Mouse (Mus musculus): Measurements from ENCODE around the gene Adamts16. TPM values are rescaled to one million over a fixed set of nuclear protein-coding genes. Genes with fewer than 3 reads are reported as not detected.

Gene Adamts16
- polyA plus RNA-seq, 1 experiment from 2014 or later = 2.7 TPM

DNA sequence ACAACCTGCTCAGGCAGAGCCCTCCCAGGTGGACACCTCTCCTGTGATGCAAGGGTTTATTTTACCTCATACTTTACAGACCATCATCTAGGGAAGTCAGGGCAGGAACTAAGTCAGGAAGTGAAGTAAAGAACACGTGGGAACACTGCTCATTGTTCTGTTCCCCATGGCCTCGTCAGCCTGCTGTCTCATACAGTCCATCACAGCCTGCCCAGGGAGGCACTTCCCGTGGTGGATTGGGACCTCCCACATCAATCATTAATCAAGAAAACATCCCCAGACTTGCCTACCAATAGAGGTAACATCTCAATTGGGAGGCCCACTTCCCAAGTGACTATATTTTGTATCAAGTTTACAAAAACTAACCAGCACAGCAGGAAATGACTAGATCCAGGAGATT is 27.2 kb downstream of the Adamts16 start:
- H3K9ac ChIP-seq (ENCODE audit: low read depth, low read length) = no peak overlapping the region
- no peak overlapping the region for H3K4me2 ChIP-seq (ENCODE audit: low read length)
- H3K27me3 ChIP-seq (replicated peaks; ENCODE audit: control insufficient read depth, insufficient read depth, low read length) = no peaks in the 10 kb centered on the region
- 27% methylated on average over 3 of the region's 3 CpGs for WGBS
- ATAC-seq = no peak
- no peaks in the 10 kb centered on the region for H3K9me3 ChIP-seq (ENCODE audit: control insufficient read depth, low read length)
- no peak overlapping the region for H3K4me3 ChIP-seq (ENCODE audit: low read length)
- no peak overlapping the region for H3K27ac ChIP-seq (ENCODE audit: low read depth, low read length)
- H3K36me3 ChIP-seq (ENCODE audit: control insufficient read depth, insufficient read depth, low read length) = no peaks in the 10 kb centered on the region
- H3K4me1 ChIP-seq (ENCODE audit: control insufficient read depth, insufficient read depth, low read depth, low read length) = no peaks in the 10 kb centered on the region

DNA sequence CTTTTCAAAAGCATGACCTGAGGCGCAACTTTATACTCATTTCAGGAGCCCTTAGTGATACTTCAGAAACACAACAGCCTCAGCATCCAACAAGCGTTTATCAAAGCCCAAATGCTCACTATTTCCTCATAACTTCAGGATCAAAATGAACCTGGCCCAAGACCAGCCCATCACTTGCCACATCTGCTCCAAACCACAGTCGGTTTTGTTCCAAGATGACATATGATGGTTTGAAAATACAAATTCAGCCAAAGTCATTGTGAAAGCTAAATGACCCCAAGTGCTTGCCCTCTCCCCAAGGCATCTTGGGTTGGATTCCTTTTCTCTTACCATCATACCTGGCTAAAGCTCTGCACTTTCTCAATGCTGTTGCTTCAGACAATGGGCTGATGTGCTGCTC is 36.1 kb downstream of the Adamts16 start:
- H3K4me1 ChIP-seq (ENCODE audit: control insufficient read depth, insufficient read depth, low read depth, low read length) = no peaks in the 10 kb centered on the region
- H3K4me2 ChIP-seq (ENCODE audit: low read length) = no peak overlapping the region
- H3K9me3 ChIP-seq (ENCODE audit: control insufficient read depth, low read length) = no peaks in the 10 kb centered on the region
- no peaks in the 10 kb centered on the region for H3K27me3 ChIP-seq (replicated peaks; ENCODE audit: control insufficient read depth, insufficient read depth, low read length)
- no peaks in the 10 kb centered on the region for H3K36me3 ChIP-seq (ENCODE audit: control insufficient read depth, insufficient read depth, low read length)
- no peak overlapping the region for H3K4me3 ChIP-seq (ENCODE audit: low read length)
- WGBS = 92% methylated on average over 3 of the region's 3 CpGs
- no peak for ATAC-seq
- no peak overlapping the region for H3K9ac ChIP-seq (ENCODE audit: low read depth, low read length)
- no peak overlapping the region for H3K27ac ChIP-seq (ENCODE audit: low read depth, low read length)

DNA sequence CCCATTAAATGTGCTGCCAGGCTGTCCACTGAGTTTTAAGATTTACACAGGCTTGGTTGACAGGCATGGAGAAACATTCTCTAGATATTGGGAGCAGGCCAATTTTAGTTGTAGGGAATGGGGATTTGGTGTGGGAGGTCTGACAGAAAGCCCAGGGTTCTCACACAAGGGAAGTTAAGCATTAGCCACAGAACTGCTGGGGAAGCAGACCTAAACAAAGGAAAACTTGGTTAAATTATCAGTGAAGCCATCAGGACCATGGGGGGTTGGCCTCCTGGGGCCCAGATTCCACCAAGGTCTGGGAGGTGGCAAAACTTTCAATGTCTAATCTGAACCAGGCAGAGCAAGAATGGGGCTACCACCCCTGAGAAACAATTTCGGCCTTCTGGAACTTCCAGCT is 38.8 kb downstream of the Adamts16 start:
- no peaks in the 10 kb centered on the region for H3K36me3 ChIP-seq (ENCODE audit: control insufficient read depth, insufficient read depth, low read length)
- no peaks in the 10 kb centered on the region for H3K27me3 ChIP-seq (replicated peaks; ENCODE audit: control insufficient read depth, insufficient read depth, low read length)
- H3K4me2 ChIP-seq (ENCODE audit: low read length) = no peak overlapping the region
- no peaks in the 10 kb centered on the region for H3K9me3 ChIP-seq (ENCODE audit: control insufficient read depth, low read length)
- 68% methylated on average over 1 of the region's 1 CpGs for WGBS
- no peak overlapping the region for H3K4me3 ChIP-seq (ENCODE audit: low read length)
- no peak for ATAC-seq
- no peak overlapping the region for H3K27ac ChIP-seq (ENCODE audit: low read depth, low read length)
- H3K9ac ChIP-seq (ENCODE audit: low read depth, low read length) = no peak overlapping the region
- H3K4me1 ChIP-seq (ENCODE audit: control insufficient read depth, insufficient read depth, low read depth, low read length) = no peaks in the 10 kb centered on the region

DNA sequence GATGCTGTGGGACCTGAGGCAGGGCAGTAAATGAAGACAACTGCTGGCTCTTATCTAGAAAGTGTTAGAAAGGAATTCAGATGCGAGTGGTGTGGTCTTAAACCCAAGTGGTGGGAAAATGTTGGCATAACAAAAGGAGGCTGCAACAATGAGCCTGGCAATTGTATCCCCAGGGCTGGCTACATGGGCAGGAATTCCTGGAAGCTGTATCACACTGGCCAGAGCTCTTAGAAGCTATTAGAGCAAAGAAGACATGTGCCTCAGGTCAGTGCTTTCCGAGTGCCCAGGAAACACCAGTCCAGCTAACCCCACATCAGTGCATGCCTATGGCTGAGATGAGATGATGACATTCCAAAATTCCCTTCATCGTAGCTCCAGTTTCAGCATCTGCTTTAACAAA is 42.3 kb downstream of the Adamts16 start:
- no peak overlapping the region for H3K4me2 ChIP-seq (ENCODE audit: low read length)
- H3K27ac ChIP-seq (ENCODE audit: low read depth, low read length) = no peak overlapping the region
- no peak overlapping the region for H3K9ac ChIP-seq (ENCODE audit: low read depth, low read length)
- ATAC-seq = no peak
- no peak overlapping the region for H3K4me3 ChIP-seq (ENCODE audit: low read length)
- H3K27me3 ChIP-seq (replicated peaks; ENCODE audit: control insufficient read depth, insufficient read depth, low read length) = no peaks in the 10 kb centered on the region
- H3K9me3 ChIP-seq (ENCODE audit: control insufficient read depth, low read length) = no peaks in the 10 kb centered on the region
- no peaks in the 10 kb centered on the region for H3K4me1 ChIP-seq (ENCODE audit: control insufficient read depth, insufficient read depth, low read depth, low read length)
- 71% methylated on average over 3 of the region's 3 CpGs for WGBS
- no peaks in the 10 kb centered on the region for H3K36me3 ChIP-seq (ENCODE audit: control insufficient read depth, insufficient read depth, low read length)

DNA sequence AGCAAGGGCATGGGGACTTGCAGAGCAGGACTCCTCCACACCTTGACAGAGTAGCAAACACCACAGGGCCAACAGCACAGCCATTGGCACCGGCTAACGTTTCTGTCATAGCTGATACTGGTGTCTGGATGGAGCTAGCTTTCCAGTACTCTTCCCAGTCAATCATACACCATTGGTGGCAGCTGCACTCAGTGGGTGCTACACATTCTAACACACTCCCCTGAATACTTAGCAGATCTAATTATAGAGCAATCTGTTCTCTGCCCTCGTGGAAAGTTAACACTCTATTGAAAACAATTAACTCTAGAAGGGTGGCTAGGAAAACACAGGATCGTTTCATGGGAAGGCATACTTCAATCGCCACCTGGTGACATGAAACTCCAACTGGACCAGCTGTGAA is 43.2 kb downstream of the Adamts16 start:
- Histone ChIP-seq H3K36me3 (ENCODE audit: control insufficient read depth, insufficient read depth, low read length) (no peaks in the 10 kb centered on the region), H3K4me2 (ENCODE audit: low read length) (no peak overlapping the region), H3K27ac (ENCODE audit: low read depth, low read length) (no peak overlapping the region), H3K27me3 (replicated peaks; ENCODE audit: control insufficient read depth, insufficient read depth, low read length) (no peaks in the 10 kb centered on the region), H3K9ac (ENCODE audit: low read depth, low read length) (no peak overlapping the region), H3K9me3 (ENCODE audit: control insufficient read depth, low read length) (no peaks in the 10 kb centered on the region), H3K4me3 (ENCODE audit: low read length) (no peak overlapping the region), H3K4me1 (ENCODE audit: control insufficient read depth, insufficient read depth, low read depth, low read length) (no peaks in the 10 kb centered on the region)
- ATAC-seq = peak; percentile 70
- WGBS = 54% methylated on average over 5 of the region's 5 CpGs

DNA sequence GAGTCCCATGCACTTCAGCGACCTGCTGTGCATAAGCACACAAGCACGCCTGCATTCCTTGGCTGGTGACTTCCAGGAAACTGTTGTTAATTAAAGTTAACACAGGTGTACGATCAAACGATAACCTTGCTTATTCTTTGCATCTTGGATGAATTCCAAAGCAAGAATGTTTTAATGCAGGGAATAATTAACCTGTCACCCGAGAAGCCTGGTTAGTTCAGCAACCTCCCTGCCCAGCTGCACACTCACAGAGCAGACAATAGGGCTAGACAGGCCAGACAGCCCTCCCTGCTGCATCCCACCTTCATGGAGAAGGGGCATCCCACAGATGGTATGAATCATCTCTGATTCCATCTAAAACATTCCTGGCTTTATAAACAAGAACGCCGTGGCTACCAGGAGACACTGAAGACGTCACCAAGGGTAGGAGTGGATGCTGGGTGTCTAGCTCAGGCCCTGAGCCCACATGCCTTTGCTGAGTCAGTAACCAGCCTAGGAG is 47.5 kb downstream of the Adamts16 start:
- no peak overlapping the region for H3K9ac ChIP-seq (ENCODE audit: low read depth, low read length)
- WGBS = 40% methylated on average over 8 of the region's 8 CpGs
- no peak overlapping the region for H3K4me3 ChIP-seq (ENCODE audit: low read length)
- no peak overlapping the region for H3K27ac ChIP-seq (ENCODE audit: low read depth, low read length)
- H3K9me3 ChIP-seq (ENCODE audit: control insufficient read depth, low read length) = no peaks in the 10 kb centered on the region
- H3K27me3 ChIP-seq (replicated peaks; ENCODE audit: control insufficient read depth, insufficient read depth, low read length) = no peaks in the 10 kb centered on the region
- no peaks in the 10 kb centered on the region for H3K36me3 ChIP-seq (ENCODE audit: control insufficient read depth, insufficient read depth, low read length)
- H3K4me1 ChIP-seq (ENCODE audit: control insufficient read depth, insufficient read depth, low read depth, low read length) = no peaks in the 10 kb centered on the region
- H3K4me2 ChIP-seq (ENCODE audit: low read length) = no peak overlapping the region
- ATAC-seq = no peak

DNA sequence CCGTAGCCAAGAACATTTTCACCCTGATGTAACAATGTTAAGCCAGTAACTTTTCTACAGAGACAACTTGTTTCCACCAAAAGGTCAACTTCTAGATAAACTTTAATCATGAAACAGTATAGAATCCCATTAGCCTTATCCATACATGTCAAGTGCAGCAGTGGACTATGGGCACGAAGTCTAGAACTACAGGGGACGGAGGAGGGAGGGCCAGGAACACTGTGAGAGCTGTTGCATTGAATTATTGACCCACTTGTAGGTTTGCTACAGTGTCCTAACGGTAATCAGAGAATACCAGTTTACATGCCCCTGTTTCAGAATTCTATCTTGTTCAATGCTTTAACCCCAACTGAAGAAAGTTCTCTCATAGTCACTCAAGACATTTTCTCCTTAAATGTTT is 48.0 kb downstream of the Adamts16 start:
- 67% methylated on average over 4 of the region's 4 CpGs for WGBS
- no peak overlapping the region for H3K9ac ChIP-seq (ENCODE audit: low read depth, low read length)
- H3K4me1 ChIP-seq (ENCODE audit: control insufficient read depth, insufficient read depth, low read depth, low read length) = no peaks in the 10 kb centered on the region
- no peaks in the 10 kb centered on the region for H3K27me3 ChIP-seq (replicated peaks; ENCODE audit: control insufficient read depth, insufficient read depth, low read length)
- no peak for ATAC-seq
- H3K36me3 ChIP-seq (ENCODE audit: control insufficient read depth, insufficient read depth, low read length) = no peaks in the 10 kb centered on the region
- no peak overlapping the region for H3K4me2 ChIP-seq (ENCODE audit: low read length)
- H3K9me3 ChIP-seq (ENCODE audit: control insufficient read depth, low read length) = no peaks in the 10 kb centered on the region
- no peak overlapping the region for H3K4me3 ChIP-seq (ENCODE audit: low read length)
- no peak overlapping the region for H3K27ac ChIP-seq (ENCODE audit: low read depth, low read length)

DNA sequence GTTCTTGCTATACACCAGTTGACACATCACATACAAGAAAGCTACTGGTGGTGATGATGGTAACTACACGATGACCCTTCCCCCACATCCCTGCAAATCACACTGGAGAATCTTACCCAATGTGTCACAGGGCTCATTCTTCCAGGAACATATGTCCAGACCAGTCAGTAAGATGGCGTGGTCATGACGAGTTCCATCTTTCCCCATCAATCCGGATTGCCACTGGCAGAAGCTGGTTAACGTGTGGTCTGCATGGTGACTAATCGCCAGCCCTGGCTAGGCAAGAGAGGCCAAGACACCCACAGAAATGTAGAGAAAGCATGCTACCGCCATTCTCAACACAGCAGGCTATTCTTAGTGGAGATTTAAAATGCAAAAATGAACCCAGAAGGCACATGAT is 48.7 kb downstream of the Adamts16 start:
- ATAC-seq = no peak
- Histone ChIP-seq H3K27me3 (replicated peaks; ENCODE audit: control insufficient read depth, insufficient read depth, low read length) (no peaks in the 10 kb centered on the region), H3K4me3 (ENCODE audit: low read length) (no peak overlapping the region), H3K9me3 (ENCODE audit: control insufficient read depth, low read length) (no peaks in the 10 kb centered on the region), H3K4me1 (ENCODE audit: control insufficient read depth, insufficient read depth, low read depth, low read length) (no peaks in the 10 kb centered on the region), H3K27ac (ENCODE audit: low read depth, low read length) (no peak overlapping the region), H3K36me3 (ENCODE audit: control insufficient read depth, insufficient read depth, low read length) (no peaks in the 10 kb centered on the region), H3K9ac (ENCODE audit: low read depth, low read length) (no peak overlapping the region), H3K4me2 (ENCODE audit: low read length) (no peak overlapping the region)
- WGBS = 95% methylated on average over 7 of the region's 7 CpGs

DNA sequence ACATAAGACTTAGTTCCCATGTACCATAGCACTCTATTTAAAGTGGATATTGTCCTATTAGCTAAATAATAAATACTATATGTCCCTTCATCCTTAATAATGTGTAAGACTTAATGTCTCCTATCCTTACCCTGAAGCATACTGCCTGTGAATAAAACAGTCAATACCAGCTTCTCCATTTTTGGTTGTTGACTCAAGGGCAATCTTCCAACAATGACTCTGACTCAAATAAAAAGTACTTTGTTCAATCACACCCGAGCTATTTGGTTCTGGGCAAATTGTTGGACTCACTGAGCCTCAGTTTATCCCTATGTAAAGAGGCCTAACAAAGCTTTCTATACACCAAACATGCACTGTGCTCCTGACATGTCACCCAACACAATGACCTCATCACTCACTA is 51.8 kb downstream of the Adamts16 start:
- WGBS = 61% methylated on average over 1 of the region's 1 CpGs
- no peak overlapping the region for H3K4me2 ChIP-seq (ENCODE audit: low read length)

DNA sequence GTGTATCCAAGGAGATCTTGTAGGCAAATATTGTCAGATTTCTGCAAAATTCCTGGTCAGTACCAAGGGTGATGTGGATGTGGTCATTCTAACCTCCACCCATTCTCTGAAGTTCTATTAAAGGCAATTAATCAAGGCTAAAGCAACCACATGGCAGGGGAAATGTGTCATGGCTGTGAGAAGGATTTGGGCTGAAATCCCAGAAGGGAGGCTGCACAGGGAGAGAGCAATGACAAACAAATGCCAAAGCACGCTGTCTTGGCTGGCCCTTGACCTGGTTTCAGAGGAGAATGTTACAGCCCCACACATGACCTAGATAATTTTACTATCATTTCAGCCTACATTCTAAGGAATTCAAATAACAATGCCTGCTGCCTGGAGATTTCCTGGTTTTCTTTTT is 52.6 kb downstream of the Adamts16 start:
- Histone ChIP-seq H3K4me3 (ENCODE audit: low read length) (no peak overlapping the region), H3K36me3 (ENCODE audit: control insufficient read depth, insufficient read depth, low read length) (no peaks in the 10 kb centered on the region), H3K9ac (ENCODE audit: low read depth, low read length) (no peak overlapping the region), H3K27ac (ENCODE audit: low read depth, low read length) (no peak overlapping the region), H3K4me2 (ENCODE audit: low read length) (no peak overlapping the region), H3K9me3 (ENCODE audit: control insufficient read depth, low read length) (no peaks in the 10 kb centered on the region), H3K4me1 (ENCODE audit: control insufficient read depth, insufficient read depth, low read depth, low read length) (no peaks in the 10 kb centered on the region), H3K27me3 (replicated peaks; ENCODE audit: control insufficient read depth, insufficient read depth, low read length) (no peaks in the 10 kb centered on the region)
- WGBS = 82% methylated on average over 1 of the region's 1 CpGs
- no peak for ATAC-seq

More for the DNA sequence above, 51.8 kb downstream of the Adamts16 start:
- Histone ChIP-seq H3K9me3 (ENCODE audit: control insufficient read depth, low read length) (no peaks in the 10 kb centered on the region), H3K4me1 (ENCODE audit: control insufficient read depth, insufficient read depth, low read depth, low read length) (no peaks in the 10 kb centered on the region), H3K4me3 (ENCODE audit: low read length) (no peak overlapping the region), H3K27ac (ENCODE audit: low read depth, low read length) (no peak overlapping the region), H3K36me3 (ENCODE audit: control insufficient read depth, insufficient read depth, low read length) (no peaks in the 10 kb centered on the region), H3K9ac (ENCODE audit: low read depth, low read length) (no peak overlapping the region), H3K27me3 (replicated peaks; ENCODE audit: control insufficient read depth, insufficient read depth, low read length) (no peaks in the 10 kb centered on the region)
- no peak for ATAC-seq

Measured in hindbrain, embryonic 16.5 days (tissue).